Mouse (Mus musculus): Measurements from ENCODE around the gene Als2cr12. TPM values are rescaled to one million over a fixed set of nuclear protein-coding genes. Genes with fewer than 3 reads are reported as not detected.
"Not testable (repeated sequence)": the region's sequence is repeated elsewhere in the genome, so short reads cannot be mapped to it uniquely, and the experiment has no call there.

Gene Als2cr12
- total RNA-seq, 2 experiments from 2014 or later: not detected

GRCm38 (mm10) chr1:58690006-58690744 is 5.6 kb downstream of the Als2cr12 start:
- DNase-seq: no peak

- no peak for DNase-seq
Measured at GRCm38 (mm10) chr1:58689426-58689825, 6.4 kb downstream of the Als2cr12 start.

GRCm38 (mm10) chr1:58678412-58678811 is 17.4 kb downstream of the Als2cr12 start:
- not testable (repeated sequence) for DNase-seq

GRCm38 (mm10) chr1:58677575-58677974 is 18.2 kb downstream of the Als2cr12 start:
- DNase-seq: no peak

GRCm38 (mm10) chr1:58675011-58675410 is 20.8 kb downstream of the Als2cr12 start:
- no peak for DNase-seq

- no peak for DNase-seq
Measured at GRCm38 (mm10) chr1:58672116-58672515, 23.7 kb downstream of the Als2cr12 start.

- DNase-seq: not testable (repeated sequence)
Measured at GRCm38 (mm10) chr1:58669635-58670034, 26.2 kb downstream of the Als2cr12 start.

GRCm38 (mm10) chr1:58668191-58668590 is 27.6 kb downstream of the Als2cr12 start:
- no peak for DNase-seq

- not testable (repeated sequence) for DNase-seq
Measured at GRCm38 (mm10) chr1:58663365-58663764, 32.4 kb downstream of the Als2cr12 start.

GRCm38 (mm10) chr1:58662671-58663070 is 33.1 kb downstream of the Als2cr12 start:
- not testable (repeated sequence) for DNase-seq

GRCm38 (mm10) chr1:58652480-58653403 is 43.0 kb downstream of the Als2cr12 start:
- DNase-seq: peak; percentile 56 to 60

- not testable (repeated sequence) for DNase-seq
Measured at GRCm38 (mm10) chr1:58651571-58652456, 44.0 kb downstream of the Als2cr12 start.

- not testable (repeated sequence) for DNase-seq
Measured at GRCm38 (mm10) chr1:58628847-58629246, 66.9 kb downstream of the Als2cr12 start.

GRCm38 (mm10) chr1:58621996-58622748 is 73.6 kb downstream of the Als2cr12 start:
- DNase-seq: peak; percentile 12 to 26

GRCm38 (mm10) chr1:58621251-58621650 is 74.5 kb downstream of the Als2cr12 start:
- DNase-seq: no peak

- DNase-seq: no peak
Measured at GRCm38 (mm10) chr1:58618766-58619165, 77.0 kb downstream of the Als2cr12 start.

GRCm38 (mm10) chr1:58617978-58618668 is 77.7 kb downstream of the Als2cr12 start:
- no peak for DNase-seq

- peak in 1 of 2 experiments; percentile 13 for DNase-seq
Measured at GRCm38 (mm10) chr1:58617076-58617475, 78.7 kb downstream of the Als2cr12 start.

- no peak for DNase-seq
Measured at GRCm38 (mm10) chr1:58616176-58616575, 79.6 kb downstream of the Als2cr12 start.

GRCm38 (mm10) chr1:58615146-58615545 is 80.6 kb downstream of the Als2cr12 start:
- no peak for DNase-seq

- no peak for DNase-seq
Measured at GRCm38 (mm10) chr1:58614424-58614823, 81.4 kb downstream of the Als2cr12 start.
